Mouse (Mus musculus) myocyte (in vitro differentiated cells): ENCODE data around the gene Otud4. TPM values are rescaled to one million over a fixed set of nuclear protein-coding genes. Genes with fewer than 3 reads are reported as not detected.
"Not testable (repeated sequence)": the region's sequence is repeated elsewhere in the genome, so short reads cannot be mapped to it uniquely, and the experiment has no call there.

Experiments
- H3K27me3 ChIP-seq: one replicate; pipeline ENCODE4 v1.6.1; 2011; ENCODE audit not compliant: control insufficient read depth, insufficient read depth, insufficient read length
- H3K36me3 ChIP-seq: one replicate; pipeline ENCODE4 v1.6.1; 2011; ENCODE audit not compliant: control insufficient read depth, insufficient read depth
- H3K4me2 ChIP-seq: one replicate; pipeline ENCODE4 v1.6.1; 2011; ENCODE audit warnings: low read depth, control low read depth
- H3K4me3 ChIP-seq: one replicate; pipeline ENCODE4 v1.5.1; 2011; ENCODE audit warnings: mild to moderate bottlenecking, control low read depth, moderate library complexity
- H3K79me2 ChIP-seq: one replicate; pipeline ENCODE4 v1.6.1; 2011; ENCODE audit not compliant: control insufficient read depth, insufficient read depth
- H3ac ChIP-seq: one replicate; pipeline ENCODE4 v1.6.1; 2011; ENCODE audit not compliant: control insufficient read depth, insufficient read length
- CEBPB ChIP-seq: IDR thresholded peaks from 2 replicates; pipeline ENCODE4 v1.6.1; 2011; ENCODE audit warnings: mild to moderate bottlenecking, moderate library complexity; ENCODE audit not compliant: poor library complexity, insufficient read depth, severe bottlenecking
- E2F4 ChIP-seq: IDR thresholded peaks from one replicate; pipeline ENCODE4 v1.6.1; 2011; ENCODE audit warnings: mild to moderate bottlenecking, control low read depth, moderate library complexity; ENCODE audit not compliant: insufficient read depth
- MAX ChIP-seq: IDR thresholded peaks from one replicate; pipeline ENCODE4 v1.6.1; 2011; ENCODE audit warnings: low read depth, mild to moderate bottlenecking, control low read depth
- MYOD1 ChIP-seq, 3 experiments: IDR thresholded peaks; one replicate each; pipeline ENCODE4 v1.6.1; 2011; ENCODE audit warnings: control low read depth in 2 of 3, low read depth in 2 of 3, mild to moderate bottlenecking in 2 of 3, moderate library complexity in 1 of 3; ENCODE audit not compliant: insufficient read length in 2 of 3, control insufficient read depth in 1 of 3
- MYOG ChIP-seq, 3 experiments: IDR thresholded peaks; one replicate each; pipeline ENCODE4 v1.6.1; 2011; ENCODE audit warnings: control low read depth in 2 of 3, low read depth in 2 of 3, mild to moderate bottlenecking in 2 of 3; ENCODE audit not compliant: insufficient read length in 2 of 3, control insufficient read depth in 1 of 3, insufficient read depth in 1 of 3
- POLR2A ChIP-seq: IDR thresholded peaks from one replicate; pipeline ENCODE4 v1.6.1; 2011; ENCODE audit warnings: low read depth, mild to moderate bottlenecking, control low read depth, moderate library complexity; ENCODE audit not compliant: insufficient read length
- POLR2AphosphoS2 ChIP-seq: IDR thresholded peaks from one replicate; pipeline ENCODE4 v1.6.1; 2011; ENCODE audit warnings: low read depth, control low read depth; ENCODE audit not compliant: insufficient read length
- REST ChIP-seq: IDR thresholded peaks from one replicate; pipeline ENCODE4 v1.6.1; 2011; ENCODE audit warnings: mild to moderate bottlenecking, control low read depth, moderate library complexity; ENCODE audit not compliant: insufficient read depth, insufficient read length
- SRF ChIP-seq: IDR thresholded peaks from one replicate; pipeline ENCODE4 v1.6.1; 2011; ENCODE audit warnings: low read depth; ENCODE audit not compliant: control insufficient read depth, insufficient read length
- TCF12 ChIP-seq: IDR thresholded peaks from one replicate; pipeline ENCODE4 v1.6.1; 2011; ENCODE audit warnings: mild to moderate bottlenecking, control low read depth; ENCODE audit not compliant: poor library complexity, insufficient read depth, severe bottlenecking
- TCF3 ChIP-seq: IDR thresholded peaks from one replicate; pipeline ENCODE4 v1.6.1; 2011; ENCODE audit warnings: low read depth, control low read depth; ENCODE audit not compliant: insufficient read length
- USF1 ChIP-seq: IDR thresholded peaks from one replicate; pipeline ENCODE4 v1.6.1; 2011; ENCODE audit warnings: low read depth, mild to moderate bottlenecking, control low read depth, moderate library complexity
- polyA plus RNA-seq: library from polyadenylated mRNA; unstranded; fragments of >200 nt; fragmentation: generic; extraction: Trizol; gene quantifications from one replicate; pipeline ENCODE4 v1.2.1, GENCODE M21; 2012; ENCODE audit warnings: missing spikeins

Gene Otud4
- polyA plus RNA-seq, 1 experiment, result 6.0 TPM

DNA sequence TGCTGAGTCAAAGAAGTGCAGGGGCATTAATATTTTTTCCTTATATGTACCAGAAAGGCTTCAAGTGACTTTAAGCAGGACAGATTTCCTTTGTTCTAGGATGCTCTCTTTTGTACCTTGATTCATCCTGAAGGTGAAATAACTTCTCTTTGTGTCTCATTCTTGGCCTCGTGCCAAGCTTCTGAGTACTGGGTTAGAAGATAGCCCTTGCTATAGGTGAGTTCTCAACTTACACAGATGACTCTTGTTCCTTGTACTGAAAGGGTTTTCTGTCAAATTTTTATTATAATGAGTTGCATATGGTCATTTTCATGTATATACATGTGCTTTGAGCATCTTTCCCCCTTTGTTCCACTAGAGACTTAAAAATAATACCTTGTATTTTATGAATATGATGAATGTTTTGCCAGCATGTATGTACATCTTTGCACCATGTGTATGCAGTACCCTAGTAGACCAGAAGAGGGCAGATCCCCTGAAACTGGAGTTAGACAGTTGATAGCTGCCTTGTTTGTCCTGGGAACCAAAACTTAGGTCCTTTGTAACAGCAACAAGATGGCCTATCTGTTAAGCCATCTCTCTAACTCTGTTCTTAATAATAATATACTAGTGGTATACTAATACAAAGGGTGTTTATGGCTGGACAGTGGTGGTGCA, 10.9 kb downstream of the Otud4 start:
- Histone ChIP-seq H3K4me2 (no peak overlapping the region), H3K4me3 (no peak overlapping the region), H3K36me3 (peaks cover 23% of the 10 kb centered on the region), H3K79me2 (peaks cover 84% of the 10 kb centered on the region), H3ac (no peak overlapping the region), H3K27me3 (no peaks in the 10 kb centered on the region)
- TF ChIP-seq TCF12, result no peak
- TF ChIP-seq E2F4, result no peak
- TF ChIP-seq TCF3, result no peak
- no peak for TF ChIP-seq MYOD1 (IDR thresholded peaks at IDR 0.05; ENCODE audit: control insufficient read depth in 1 of 3, insufficient read length in 2 of 3, low read depth in 2 of 3)
- TF ChIP-seq REST, result no peak
- no peak for TF ChIP-seq POLR2A
- TF ChIP-seq CEBPB, result no peak
- TF ChIP-seq MYOG (IDR thresholded peaks at IDR 0.05; ENCODE audit: control insufficient read depth in 1 of 3, insufficient read depth in 1 of 3, insufficient read length in 2 of 3, low read depth in 2 of 3), result no peak
- no peak for TF ChIP-seq SRF
- TF ChIP-seq MAX, result no peak
- no peak for TF ChIP-seq USF1
- TF ChIP-seq POLR2AphosphoS2, result no peak

DNA sequence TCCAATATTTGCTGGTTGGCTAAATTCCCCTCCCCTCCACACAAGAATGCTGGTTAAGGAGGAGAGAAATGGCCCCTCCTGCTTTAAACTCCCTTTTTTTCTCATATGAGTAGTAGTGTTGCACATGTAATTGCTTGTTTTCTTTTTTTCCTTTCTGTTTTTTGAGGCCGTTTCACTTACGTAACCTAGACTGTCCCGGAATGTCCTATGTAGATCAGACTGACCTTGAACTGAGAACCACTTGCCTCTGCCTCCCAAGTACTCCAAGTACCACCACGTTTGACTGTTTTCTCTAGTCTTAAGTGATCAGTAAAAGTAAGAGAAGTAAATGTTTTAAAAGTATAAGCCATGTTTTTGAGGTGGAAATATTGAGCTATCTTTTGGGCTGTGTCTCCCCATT, 14.3 kb downstream of the Otud4 start:
- no peaks in the 10 kb centered on the region for H3K27me3 ChIP-seq
- no peak overlapping the region for H3ac ChIP-seq
- H3K79me2 ChIP-seq, result peaks cover 58% of the 10 kb centered on the region
- TF ChIP-seq USF1 (no peak), TCF12 (no peak), CEBPB (no peak), POLR2AphosphoS2 (no peak), POLR2A (no peak), SRF (no peak), TCF3 (no peak), MAX (no peak), MYOD1 (IDR thresholded peaks at IDR 0.05; ENCODE audit: control insufficient read depth in 1 of 3, insufficient read length in 2 of 3, low read depth in 2 of 3) (no peak), E2F4 (no peak), MYOG (IDR thresholded peaks at IDR 0.05; ENCODE audit: control insufficient read depth in 1 of 3, insufficient read depth in 1 of 3, insufficient read length in 2 of 3, low read depth in 2 of 3) (no peak), REST (no peak)
- no peak overlapping the region for H3K4me3 ChIP-seq
- H3K36me3 ChIP-seq, result peaks cover 28% of the 10 kb centered on the region
- no peak overlapping the region for H3K4me2 ChIP-seq

GRCm38 (mm10) chr8:79658715-79659114, 19.3 kb downstream of the Otud4 start:
- Histone ChIP-seq H3K36me3 (peaks cover 61% of the 10 kb centered on the region), H3K79me2 (peaks cover 18% of the 10 kb centered on the region)
- not testable (repeated sequence) for H3K4me3 ChIP-seq, H3ac ChIP-seq, H3K4me2 ChIP-seq, H3K27me3 ChIP-seq

- Histone ChIP-seq H3ac (no peak overlapping the region), H3K4me3 (no peak overlapping the region), H3K79me2 (no peaks in the 10 kb centered on the region), H3K4me2 (no peak overlapping the region), H3K36me3 (peaks cover 39% of the 10 kb centered on the region), H3K27me3 (no peaks in the 10 kb centered on the region)
- TF ChIP-seq CEBPB, result no peak
- no peak for TF ChIP-seq POLR2AphosphoS2
- TF ChIP-seq POLR2A, result no peak
- no peak for TF ChIP-seq TCF12
- TF ChIP-seq SRF, result no peak
These were observed 37.0 kb downstream of the Otud4 start for GRCm38 (mm10) chr8:79676461-79676860.

- H3K36me3 ChIP-seq, result peaks cover 43% of the 10 kb centered on the region
- no peak overlapping the region for H3ac ChIP-seq
- H3K4me2 ChIP-seq, result peak overlapping the region; percentile 41
- no peak for TF ChIP-seq E2F4
- no peak for TF ChIP-seq SRF
- TF ChIP-seq POLR2AphosphoS2, result peak; percentile 49
- no peak for TF ChIP-seq TCF12
- peak in 1 of 3 experiments; percentile 9 for TF ChIP-seq MYOG (IDR thresholded peaks at IDR 0.05; ENCODE audit: control insufficient read depth in 1 of 3, insufficient read depth in 1 of 3, insufficient read length in 2 of 3, low read depth in 2 of 3)
- TF ChIP-seq CEBPB, result no peak
- TF ChIP-seq MYOD1 (IDR thresholded peaks at IDR 0.05; ENCODE audit: control insufficient read depth in 1 of 3, insufficient read length in 2 of 3, low read depth in 2 of 3), result peak in 1 of 3 experiments; percentile 39
- TF ChIP-seq POLR2A, result no peak
- no peak overlapping the region for H3K4me3 ChIP-seq
- no peaks in the 10 kb centered on the region for H3K27me3 ChIP-seq
- H3K79me2 ChIP-seq, result no peaks in the 10 kb centered on the region
These were observed 39.6 kb downstream of the Otud4 start for GRCm38 (mm10) chr8:79679005-79679404.

- peaks cover 47% of the 10 kb centered on the region for H3K36me3 ChIP-seq
- not testable (repeated sequence) for H3K4me3 ChIP-seq
These were observed 40.7 kb downstream of the Otud4 start for GRCm38 (mm10) chr8:79680083-79680482.

More at GRCm38 (mm10) chr8:79680083-79680482, 40.7 kb downstream of the Otud4 start:
- not testable (repeated sequence) for H3K79me2 ChIP-seq, H3K4me2 ChIP-seq, H3K27me3 ChIP-seq, H3ac ChIP-seq
